Mouse (Mus musculus) limb, embryonic 12.5 days (tissue): ENCODE results near the gene Clca1. TPM values are rescaled to one million over a fixed set of nuclear protein-coding genes. Genes with fewer than 3 reads are reported as not detected.
"Not testable (repeated sequence)": the region's sequence is repeated elsewhere in the genome, so short reads cannot be mapped to it uniquely, and the experiment has no call there.

Source experiments
- ATAC-seq: fragments of 200-750 bp; cut with Nextera tagmentation; 2 replicates; pipeline ENCODE4 v1.8.0; 2017; ENCODE audit warnings: low read depth, moderate TSS enrichment; ENCODE audit not compliant: insufficient number of reproducible peaks, insufficient read depth, low FRiP score, low TSS enrichment
- H3K27ac ChIP-seq: fragments of 300-500 bp; sonication (generic); 2 replicates; pipeline ENCODE4 v1.5.1; 2016; ENCODE audit warnings: mild to moderate bottlenecking, moderate library complexity
- H3K27me3 ChIP-seq: fragments of 300-500 bp; sonication (generic); 2 replicates; pipeline ENCODE4 v1.6.1; 2016; ENCODE audit warnings: mild to moderate bottlenecking, moderate library complexity
- H3K36me3 ChIP-seq: fragments of 300-500 bp; sonication (generic); 2 replicates; pipeline ENCODE4 v1.6.1; 2016; ENCODE audit warnings: mild to moderate bottlenecking, moderate library complexity
- H3K4me1 ChIP-seq: fragments of 300-500 bp; sonication (generic); replicated peaks from 2 replicates; pipeline ENCODE4 v1.6.1; 2016
- H3K4me2 ChIP-seq: fragments of 300-500 bp; sonication (generic); 2 replicates; pipeline ENCODE4 v1.6.1; 2016; ENCODE audit warnings: mild to moderate bottlenecking, moderate library complexity
- H3K4me3 ChIP-seq: fragments of 300-500 bp; sonication (generic); replicated peaks from 2 replicates; pipeline ENCODE4 v1.5.1; 2016; ENCODE audit warnings: mild to moderate bottlenecking
- H3K9ac ChIP-seq: fragments of 300-500 bp; sonication (generic); replicated peaks from 2 replicates; pipeline ENCODE4 v1.6.1; 2016; ENCODE audit warnings: mild to moderate bottlenecking, moderate library complexity
- H3K9me3 ChIP-seq: fragments of 300-500 bp; sonication (generic); 2 replicates; pipeline ENCODE4 v1.6.1; 2016; ENCODE audit warnings: mild to moderate bottlenecking, moderate library complexity
- WGBS: fragments of 180-500 bp; shearing (Covaris S2); methylation state at CpG from one replicate; pipeline ENCODE4 v1.1.7; 2016; 5-methylcytosine and 5-hydroxymethylcytosine counted together
- polyA plus RNA-seq: library from polyadenylated mRNA; unstranded; fragments of >200 nt; fragmentation: Nextera tagmentation; extraction: Ambion mirVana; gene quantifications from 2 replicates; pipeline ENCODE4 v1.2.1, GENCODE M21; 2016

Clca1 gene
- polyA plus RNA-seq = not detected in 2 replicates

DNA sequence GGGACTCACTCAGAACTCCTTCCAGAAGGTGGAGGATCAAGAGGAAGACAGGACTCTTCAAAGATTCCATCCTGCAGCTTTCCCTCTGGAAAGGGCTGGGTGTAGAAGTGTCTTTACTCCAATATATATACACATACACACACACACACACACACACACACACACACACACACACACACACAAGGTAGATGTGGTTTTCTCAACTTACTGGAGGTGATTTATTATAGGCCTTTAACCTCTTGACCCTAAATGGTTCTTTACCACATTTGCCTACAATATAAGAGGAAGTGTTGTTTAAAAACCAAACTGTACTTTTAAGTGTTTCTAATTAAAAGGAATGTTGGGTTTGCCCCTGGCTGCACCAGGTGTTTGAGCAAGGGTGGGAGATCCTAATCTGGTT lies at the start of gene Clca1:
Gene Clca1, minus strand, starts transcription at position 101 of the 400 bp plus-strand sequence.
- Histone ChIP-seq H3K9ac (no peak within 1 kb of the TSS), H3K36me3 (no peaks in the 10 kb centered on the region), H3K4me3 (no peak within 1 kb of the TSS), H3K9me3 (no peaks in the 10 kb centered on the region), H3K27me3 (no peaks in the 10 kb centered on the region; the same call in 1 of the 2 replicates), H3K4me1 (no peaks in the 10 kb centered on the region), H3K27ac (no peak within 1 kb of the TSS), H3K4me2 (no peak within 1 kb of the TSS)
- ATAC-seq = no peak

DNA sequence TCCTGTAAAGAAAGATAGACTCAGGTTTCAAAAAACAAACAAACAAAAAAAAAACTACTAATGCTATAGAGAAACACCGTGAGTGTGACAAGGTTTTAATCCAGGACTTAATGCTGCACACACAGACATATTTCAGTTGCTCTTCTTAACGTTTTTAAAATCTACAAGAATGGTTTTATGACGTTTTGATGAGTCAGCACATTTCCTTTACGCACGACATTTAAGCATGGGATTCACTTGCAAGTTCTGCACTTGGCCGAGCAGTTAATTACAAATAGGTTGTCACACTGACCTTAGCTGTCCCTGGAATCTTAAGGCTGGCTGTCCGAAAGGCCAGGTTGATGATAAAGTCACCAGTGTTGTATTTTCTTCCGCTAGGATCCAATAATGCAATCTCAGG lies 48.3 kb upstream of the Clca1 start:
- H3K27ac ChIP-seq = no peak overlapping the region
- 78% methylated on average over 8 of the region's 8 CpGs for WGBS
- ATAC-seq = no peak
- H3K4me2 ChIP-seq = no peak overlapping the region
- no peaks in the 10 kb centered on the region for H3K4me1 ChIP-seq
- no peaks in the 10 kb centered on the region for H3K27me3 ChIP-seq
- no peaks in the 10 kb centered on the region for H3K36me3 ChIP-seq
- H3K9me3 ChIP-seq = no peaks in the 10 kb centered on the region; the same call in 1 of the 2 replicates
- no peak overlapping the region for H3K9ac ChIP-seq
- H3K4me3 ChIP-seq = no peak overlapping the region

DNA sequence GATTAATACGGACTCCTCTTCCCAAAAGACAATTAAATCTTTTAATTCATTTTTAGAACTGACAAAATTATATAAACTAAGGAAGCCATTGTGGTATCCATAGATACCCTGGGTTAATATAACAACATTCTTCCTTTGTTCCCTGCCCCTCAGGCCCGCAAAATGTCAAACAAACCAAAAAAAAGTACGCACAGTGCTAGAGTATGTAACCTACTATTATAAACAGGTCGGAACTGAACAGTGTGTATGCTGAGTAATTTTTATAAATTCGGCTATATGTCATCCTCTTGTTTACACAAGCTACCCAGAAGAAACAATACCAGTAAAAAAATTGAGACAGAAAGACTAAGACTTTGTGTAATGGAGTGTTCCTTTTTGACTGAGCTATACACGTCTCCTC lies 45.8 kb upstream of the Clca1 start:
- Histone ChIP-seq H3K4me3 (no peak overlapping the region), H3K27me3 (no peaks in the 10 kb centered on the region), H3K9ac (no peak overlapping the region), H3K9me3 (no peaks in the 10 kb centered on the region), H3K27ac (no peak overlapping the region), H3K4me1 (no peaks in the 10 kb centered on the region), H3K4me2 (no peak overlapping the region), H3K36me3 (no peaks in the 10 kb centered on the region)
- 88% methylated on average over 6 of the region's 6 CpGs for WGBS
- no peak for ATAC-seq

DNA sequence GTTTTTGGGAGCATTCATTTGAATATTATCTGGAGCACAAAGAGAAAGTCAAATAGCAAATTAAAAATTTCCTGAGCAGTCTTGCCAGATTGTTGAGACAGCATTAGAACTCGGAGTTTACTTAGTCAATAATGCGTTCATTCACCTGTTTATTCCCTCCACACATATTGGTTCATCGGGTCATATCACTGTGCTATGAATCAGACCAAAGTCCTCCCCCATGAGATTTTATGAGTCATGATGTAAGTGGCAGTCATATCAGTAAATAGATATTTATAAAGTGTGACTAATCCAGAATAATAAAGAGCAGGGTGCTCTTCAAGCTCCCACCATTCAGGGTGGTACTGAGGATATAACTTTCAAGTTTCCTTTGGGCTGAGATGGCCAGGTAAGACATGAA lies 39.8 kb upstream of the Clca1 start:
- Histone ChIP-seq H3K9ac (no peak overlapping the region), H3K27ac (no peak overlapping the region), H3K36me3 (no peaks in the 10 kb centered on the region), H3K4me1 (no peaks in the 10 kb centered on the region), H3K4me2 (no peak overlapping the region), H3K9me3 (no peaks in the 10 kb centered on the region), H3K27me3 (no peaks in the 10 kb centered on the region), H3K4me3 (no peak overlapping the region)
- WGBS = 88% methylated on average over 3 of the region's 3 CpGs
- ATAC-seq = no peak

DNA sequence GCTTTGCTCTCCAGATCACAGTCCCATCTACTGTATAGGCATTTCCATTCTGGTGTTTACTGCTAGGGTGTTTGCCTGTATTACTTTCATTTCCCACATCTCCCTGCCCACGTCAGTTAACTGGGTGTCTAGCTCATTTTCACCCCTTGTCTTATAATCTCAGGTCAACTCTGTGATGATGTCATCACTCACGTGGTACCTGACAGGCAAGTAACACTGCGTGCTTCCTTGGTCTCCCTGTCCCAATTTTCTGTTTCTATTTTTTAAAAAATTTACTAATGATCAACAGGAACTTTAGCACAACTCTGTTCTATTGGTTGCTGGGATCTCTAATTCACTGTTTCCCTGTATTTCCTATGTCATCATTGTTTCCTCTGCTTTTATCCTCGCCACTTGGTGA lies 36.4 kb upstream of the Clca1 start:
- Histone ChIP-seq H3K4me3 (no peak overlapping the region), H3K36me3 (no peaks in the 10 kb centered on the region), H3K4me2 (no peak overlapping the region), H3K9me3 (no peaks in the 10 kb centered on the region), H3K27ac (no peak overlapping the region), H3K9ac (no peak overlapping the region), H3K4me1 (no peaks in the 10 kb centered on the region), H3K27me3 (no peaks in the 10 kb centered on the region)
- ATAC-seq = no peak
- 80% methylated on average over 4 of the region's 4 CpGs for WGBS

DNA sequence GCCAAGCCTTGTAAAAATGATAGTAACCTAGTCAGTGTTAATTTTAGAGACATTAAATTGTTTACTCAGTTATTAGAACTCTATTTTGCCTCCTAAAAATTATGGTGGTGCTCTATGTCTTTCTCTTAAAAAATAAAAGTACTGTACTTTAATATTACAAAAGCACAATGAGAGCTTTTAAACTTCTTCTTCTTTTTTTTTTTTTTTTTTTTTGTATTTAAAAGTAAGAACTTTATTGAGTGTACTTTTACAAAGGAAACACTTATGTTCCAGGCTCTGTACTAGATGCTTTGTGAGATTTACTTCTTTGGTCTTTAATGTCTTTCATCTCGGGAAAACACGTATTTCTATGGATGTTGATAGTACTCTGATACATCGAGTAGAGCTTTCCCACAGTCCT lies 22.6 kb upstream of the Clca1 start:
- H3K9ac ChIP-seq, H3K9me3 ChIP-seq, H3K4me2 ChIP-seq, H3K27ac ChIP-seq, H3K4me3 ChIP-seq, ATAC-seq, H3K4me1 ChIP-seq, H3K27me3 ChIP-seq, H3K36me3 ChIP-seq: not testable (repeated sequence)
- WGBS = 95% methylated on average over 3 of the region's 3 CpGs

DNA sequence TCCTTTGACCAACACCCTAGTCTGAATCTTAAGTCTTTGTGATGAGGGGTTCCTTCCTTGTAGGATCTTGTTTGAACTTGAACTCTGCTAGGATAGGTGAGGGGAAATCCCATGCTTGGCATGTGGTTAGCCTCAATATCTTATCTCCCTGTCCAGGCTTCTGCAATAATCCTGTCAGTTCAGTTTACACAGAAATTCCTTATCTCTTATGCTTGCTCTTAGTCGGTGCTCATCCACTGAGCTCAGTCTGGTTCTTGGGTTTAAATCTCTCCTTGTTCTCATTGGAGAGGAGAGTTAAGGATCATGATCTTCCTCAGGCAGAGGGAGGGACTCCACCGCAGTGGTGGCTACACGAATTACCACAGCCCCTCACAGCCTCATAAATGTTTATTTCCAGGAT lies 17.2 kb upstream of the Clca1 start:
- Histone ChIP-seq H3K36me3 (no peaks in the 10 kb centered on the region), H3K4me3 (no peak overlapping the region), H3K27ac (no peak overlapping the region), H3K9me3 (no peaks in the 10 kb centered on the region), H3K4me1 (no peaks in the 10 kb centered on the region), H3K4me2 (no peak overlapping the region), H3K27me3 (no peaks in the 10 kb centered on the region), H3K9ac (no peak overlapping the region)
- 67% methylated on average over 3 of the region's 3 CpGs for WGBS
- no peak for ATAC-seq

DNA sequence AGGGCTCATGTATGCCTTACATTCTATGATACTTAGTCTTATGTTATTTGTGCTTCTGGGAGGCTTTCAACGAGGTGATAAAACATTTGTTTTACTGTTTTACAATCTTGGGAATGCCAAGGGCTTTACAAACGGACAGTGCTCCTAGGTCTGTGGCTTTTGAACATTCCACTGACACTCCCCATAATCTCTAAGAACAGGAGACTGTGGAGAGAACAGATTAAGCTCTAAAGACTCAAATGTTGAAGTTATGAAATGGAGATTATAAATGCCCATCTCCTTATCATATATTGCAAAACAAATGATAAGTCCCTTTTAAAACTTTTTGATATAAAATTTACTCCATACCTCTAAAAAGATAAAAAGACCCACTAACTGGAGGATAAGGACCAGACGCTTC lies 6.2 kb upstream of the Clca1 start:
- Histone ChIP-seq H3K27ac (no peak overlapping the region), H3K4me1 (no peaks in the 10 kb centered on the region), H3K36me3 (no peaks in the 10 kb centered on the region), H3K4me3 (no peak overlapping the region), H3K9ac (no peak overlapping the region), H3K4me2 (no peak overlapping the region), H3K9me3 (no peaks in the 10 kb centered on the region), H3K27me3 (no peaks in the 10 kb centered on the region)
- 44% methylated on average over 3 of the region's 3 CpGs for WGBS
- ATAC-seq = no peak

DNA sequence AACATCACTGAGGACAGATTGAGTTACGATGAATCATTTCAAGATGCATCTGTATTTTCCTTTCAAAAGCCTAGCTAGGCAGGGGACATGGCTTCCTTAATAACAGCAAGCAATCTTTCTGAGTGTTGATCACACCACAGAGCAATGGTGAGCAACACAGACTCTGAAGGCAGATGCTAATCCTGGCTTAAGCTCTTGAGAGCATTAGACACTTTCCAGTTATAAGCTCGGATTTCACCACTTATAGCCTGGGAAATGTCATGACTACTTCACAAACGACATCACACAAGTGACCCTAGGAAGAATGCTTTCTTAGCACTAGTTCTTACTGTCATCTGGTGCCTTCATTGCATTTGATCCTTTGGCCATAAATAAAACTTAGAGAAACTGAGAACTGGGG lies 4.5 kb downstream of the Clca1 start:
- no peak overlapping the region for H3K9ac ChIP-seq
- H3K4me1 ChIP-seq = no peaks in the 10 kb centered on the region
- no peaks in the 10 kb centered on the region for H3K9me3 ChIP-seq
- 61% methylated on average over 3 of the region's 3 CpGs for WGBS
- no peaks in the 10 kb centered on the region; the same call in 1 of the 2 replicates for H3K27me3 ChIP-seq
- no peaks in the 10 kb centered on the region for H3K36me3 ChIP-seq
- no peak overlapping the region for H3K27ac ChIP-seq
- no peak overlapping the region for H3K4me2 ChIP-seq
- no peak for ATAC-seq
- no peak overlapping the region for H3K4me3 ChIP-seq

DNA sequence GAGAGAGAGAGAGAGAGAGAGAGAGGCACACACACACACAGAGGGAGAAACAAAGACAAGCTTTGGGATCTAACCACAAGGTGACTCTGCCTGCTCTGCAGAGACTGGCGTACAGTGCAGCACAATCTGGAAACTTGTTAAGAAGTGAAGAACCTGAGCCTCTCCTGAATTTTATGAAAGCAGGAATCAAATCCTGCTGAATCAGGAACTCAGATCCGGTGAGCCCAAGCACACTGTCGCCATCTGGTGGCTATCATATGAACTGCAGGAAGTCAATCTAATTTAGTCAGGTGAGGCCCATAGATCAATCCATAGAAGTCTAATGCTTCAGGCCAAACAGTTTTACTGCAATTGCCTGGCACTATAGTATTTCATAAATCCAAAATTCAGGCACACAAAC lies 5.8 kb downstream of the Clca1 start:
- ATAC-seq = no peak

DNA sequence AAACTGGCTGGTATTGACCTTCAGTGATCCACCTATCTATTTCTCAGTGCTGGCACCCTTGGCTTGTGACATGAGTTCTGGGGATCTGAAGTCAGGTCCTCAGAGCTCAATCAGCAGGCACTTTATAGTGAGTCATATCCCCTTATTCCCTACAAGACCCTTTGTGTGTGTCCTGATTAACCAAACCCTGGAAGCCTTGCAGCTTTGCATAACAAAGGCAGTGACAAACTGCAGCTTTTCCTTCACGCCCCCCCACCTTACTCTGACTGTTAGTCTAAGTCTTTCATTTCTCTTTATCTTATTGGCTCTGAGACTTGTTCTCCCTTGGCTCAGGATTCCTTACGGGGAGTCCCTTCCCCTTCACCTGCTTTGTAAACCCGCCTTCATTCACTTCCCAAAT lies 14.8 kb downstream of the Clca1 start:
- Histone ChIP-seq H3K9me3 (no peaks in the 10 kb centered on the region; the same call in 1 of the 2 replicates), H3K27ac (no peak overlapping the region), H3K27me3 (no peaks in the 10 kb centered on the region), H3K4me2 (no peak overlapping the region), H3K4me3 (no peak overlapping the region), H3K36me3 (no peaks in the 10 kb centered on the region), H3K4me1 (no peaks in the 10 kb centered on the region), H3K9ac (no peak overlapping the region)
- no peak for ATAC-seq
- 71% methylated on average over 3 of the region's 3 CpGs for WGBS

More for the DNA sequence above, 5.8 kb downstream of the Clca1 start:
- 20% methylated on average over 3 of the region's 3 CpGs for WGBS
- Histone ChIP-seq H3K36me3 (no peaks in the 10 kb centered on the region), H3K4me1 (no peaks in the 10 kb centered on the region), H3K27ac (no peak overlapping the region), H3K4me2 (no peak overlapping the region), H3K9ac (no peak overlapping the region), H3K4me3 (no peak overlapping the region), H3K9me3 (no peaks in the 10 kb centered on the region), H3K27me3 (no peaks in the 10 kb centered on the region; the same call in 1 of the 2 replicates)

DNA sequence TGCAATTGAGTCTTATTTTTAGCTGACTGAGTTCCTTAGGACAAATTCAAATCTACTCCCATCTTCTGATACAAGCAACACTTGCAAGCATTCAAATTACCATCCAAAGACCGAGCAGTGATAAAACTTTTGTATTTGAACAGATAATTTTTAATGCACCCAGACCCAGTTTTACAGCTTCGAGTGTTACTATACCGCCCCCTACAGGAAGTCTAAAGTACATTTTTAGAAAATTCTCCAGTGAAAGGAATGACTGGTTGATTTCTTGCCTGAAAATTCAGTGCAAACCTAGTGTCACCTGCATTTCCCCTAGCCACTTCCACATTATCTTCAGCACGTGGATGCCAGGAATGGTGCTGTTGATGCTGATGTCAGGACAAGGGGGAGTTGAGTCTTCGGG lies 28.2 kb downstream of the Clca1 start:
- H3K9ac ChIP-seq = no peak overlapping the region
- H3K9me3 ChIP-seq = no peaks in the 10 kb centered on the region
- WGBS = 43% methylated on average over 5 of the region's 5 CpGs
- no peak overlapping the region for H3K4me2 ChIP-seq
- no peaks in the 10 kb centered on the region for H3K27me3 ChIP-seq
- no peak overlapping the region for H3K27ac ChIP-seq
- no peak overlapping the region for H3K4me3 ChIP-seq
- no peaks in the 10 kb centered on the region for H3K4me1 ChIP-seq
- H3K36me3 ChIP-seq = no peaks in the 10 kb centered on the region
- no peak for ATAC-seq
